Mouse (Mus musculus): ENCODE measurements at regions not wholly inside any gene's neighbourhood (a gene's known extent, or its start where the extent isn't known, plus 50 kb on each side); places are given as distances from the start of the nearest gene placed in this dataset.

DNA sequence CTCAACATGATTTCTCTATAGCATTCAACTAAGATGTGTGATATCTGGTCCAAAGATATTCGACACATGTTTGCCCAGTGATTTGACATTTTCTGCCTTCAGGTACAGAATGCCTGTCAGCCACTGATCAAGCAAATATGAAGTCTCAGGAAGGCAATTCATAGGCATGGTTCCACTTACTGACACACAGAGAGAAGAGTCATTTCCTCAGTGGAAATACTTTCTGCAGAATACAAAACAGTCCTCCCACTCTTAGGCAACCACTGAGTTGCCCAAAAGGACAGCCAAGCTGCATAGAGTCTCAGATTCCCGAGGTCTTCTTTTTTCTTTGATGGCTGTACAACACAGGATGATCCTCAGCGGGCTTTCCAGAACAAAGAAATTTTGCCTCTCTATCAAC is 110.9 kb downstream of the Ndufa4 start:
- DNase-seq = no peak

- DNase-seq = peak; percentile 40
Measured at GRCm38 (mm10) chr6:11793366-11793765, 113.9 kb downstream of the Ndufa4 start.

DNA sequence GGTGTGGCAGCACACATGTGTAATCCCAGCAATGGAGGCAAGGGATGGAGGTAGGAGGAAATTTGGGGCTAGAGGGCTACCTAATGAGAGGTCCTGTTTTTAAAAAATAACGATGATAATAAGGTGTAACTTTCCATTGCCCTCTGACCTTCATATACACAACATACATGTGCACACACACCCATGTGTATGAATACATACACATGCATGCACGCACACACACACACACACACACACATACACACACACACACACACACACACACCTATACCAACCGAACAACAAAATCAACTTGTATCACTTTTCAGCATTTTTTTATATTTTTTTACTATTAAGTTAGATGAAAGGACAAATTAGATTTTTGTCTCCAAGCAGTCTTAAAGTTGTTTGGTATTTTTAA is 115.1 kb downstream of the Ndufa4 start:
- DNase-seq = no peak

- no peak for DNase-seq
Measured at GRCm38 (mm10) chr6:11791056-11791455, 116.2 kb downstream of the Ndufa4 start.

- no peak for DNase-seq
Measured at GRCm38 (mm10) chr6:11773992-11774391, 133.3 kb downstream of the Ndufa4 start.

GRCm38 (mm10) chr6:11762912-11763311 is 144.4 kb downstream of the Ndufa4 start:
- no peak for DNase-seq

- DNase-seq = no peak
Measured at GRCm38 (mm10) chr6:11737667-11738066, 169.6 kb downstream of the Ndufa4 start.

DNA sequence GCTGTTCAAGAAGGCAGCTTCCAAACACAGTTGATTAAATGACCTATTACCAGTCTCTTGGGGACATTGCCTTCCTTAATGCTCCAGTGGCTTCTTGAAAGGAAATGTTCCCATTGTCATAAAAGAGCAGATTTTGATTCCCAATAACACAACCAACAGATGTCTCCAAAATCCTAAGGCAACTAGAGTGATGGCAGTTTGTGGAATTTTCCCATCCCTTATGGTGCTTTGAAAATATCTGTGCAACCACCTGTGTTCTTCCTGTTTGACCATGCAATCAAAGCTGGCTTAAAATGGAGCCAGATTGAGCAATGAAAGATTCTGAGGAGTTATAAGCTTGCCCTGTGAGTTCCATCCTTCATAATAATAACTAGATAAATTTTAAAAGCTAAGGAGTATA is 176.2 kb downstream of the Ndufa4 start:
- no peak for DNase-seq

DNA sequence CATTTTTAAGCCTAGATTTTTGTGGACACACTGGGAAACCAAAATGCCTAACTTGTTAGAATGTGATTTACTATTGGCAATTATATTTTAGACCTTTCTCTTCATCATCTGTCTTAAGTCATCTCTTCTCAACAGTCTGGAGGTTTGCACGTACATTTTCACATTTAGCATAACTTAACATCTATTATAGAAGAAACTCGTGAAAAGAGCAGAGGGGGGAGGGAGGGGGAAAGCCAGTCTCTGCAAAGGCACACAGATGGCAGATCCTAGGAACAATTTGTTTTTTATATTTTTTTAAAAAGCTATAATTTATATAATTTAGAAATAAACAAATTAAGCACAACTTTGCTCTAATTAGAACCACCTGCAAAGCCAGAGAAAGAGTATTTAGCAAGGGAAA is 176.6 kb downstream of the Ndufa4 start:
- no peak for DNase-seq

- DNase-seq = no peak
Measured at GRCm38 (mm10) chr6:11727806-11728205, 179.5 kb downstream of the Ndufa4 start.

- no peak for DNase-seq
Measured at GRCm38 (mm10) chr6:11727370-11727769, 179.9 kb downstream of the Ndufa4 start.

DNA sequence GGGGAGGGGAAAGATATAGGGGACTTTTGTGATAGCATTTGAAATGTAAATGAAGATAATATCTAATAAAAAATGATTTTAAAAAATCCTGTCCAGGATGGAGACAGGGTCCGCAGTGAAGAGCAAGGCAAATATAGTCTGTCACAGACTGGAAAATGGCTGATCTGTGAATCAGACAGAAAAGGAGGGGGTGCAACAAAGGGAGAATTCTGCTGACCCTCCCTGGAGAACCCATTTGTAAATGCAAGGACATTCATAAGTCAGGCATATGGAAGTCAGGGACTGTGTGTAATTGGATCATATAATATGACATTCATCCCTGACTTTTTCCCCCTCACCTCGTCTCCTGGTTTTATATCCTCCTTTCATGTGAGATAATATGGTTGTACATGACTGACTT is 183.8 kb downstream of the Ndufa4 start:
- DNase-seq = no peak

DNA sequence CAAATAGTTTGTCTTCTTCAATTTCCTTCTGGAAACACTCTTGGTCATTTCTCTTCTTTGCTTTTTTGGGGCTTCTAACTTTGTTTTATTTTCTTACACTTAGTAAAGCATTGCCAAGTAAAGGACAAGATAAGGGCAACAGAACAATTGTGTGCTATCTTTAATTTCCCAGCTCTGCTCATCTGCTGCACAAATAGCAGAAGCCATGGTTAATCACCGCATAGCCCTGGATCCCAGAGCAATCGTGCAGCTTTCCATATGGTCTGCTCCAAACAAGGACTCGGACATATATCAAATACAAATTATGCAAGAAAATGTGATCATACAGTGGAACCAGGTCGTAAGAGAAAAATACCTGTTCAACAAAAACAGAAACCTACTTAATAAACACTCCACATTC is 187.0 kb downstream of the Ndufa4 start:
- DNase-seq = no peak

- DNase-seq = no peak
Measured at GRCm38 (mm10) chr6:11710581-11710980, 196.7 kb downstream of the Ndufa4 start.

DNA sequence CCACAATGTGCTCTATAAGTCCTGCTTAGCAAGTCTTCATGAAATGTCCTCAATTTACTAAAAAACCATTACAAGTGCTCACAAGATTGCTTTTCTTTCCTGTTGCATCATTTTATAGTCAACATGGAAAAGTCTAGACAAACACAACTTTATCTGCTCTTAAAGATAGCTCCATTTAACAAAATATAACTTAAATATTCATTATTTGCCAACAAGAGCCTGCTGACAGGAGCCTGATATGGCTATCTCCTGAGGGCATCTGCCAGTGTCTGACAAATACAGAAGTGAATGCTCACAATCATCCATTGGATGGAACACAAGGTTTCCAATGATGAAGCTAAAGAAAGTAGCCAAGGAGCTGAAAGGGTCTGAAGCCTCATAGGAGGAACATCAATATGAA is 197.8 kb downstream of the Ndufa4 start:
- no peak for DNase-seq
